Mouse (Mus musculus): ENCODE measurements around the gene Sesn1. TPM values are rescaled to one million over a fixed set of nuclear protein-coding genes. Genes with fewer than 3 reads are reported as not detected.
"Not testable (repeated sequence)": the region's sequence is repeated elsewhere in the genome, so short reads cannot be mapped to it uniquely, and the experiment has no call there.

The Sesn1 gene
- total and polyA plus RNA-seq, 2 experiments from 2014 or later = 30.6 to 42.5 TPM

DNA sequence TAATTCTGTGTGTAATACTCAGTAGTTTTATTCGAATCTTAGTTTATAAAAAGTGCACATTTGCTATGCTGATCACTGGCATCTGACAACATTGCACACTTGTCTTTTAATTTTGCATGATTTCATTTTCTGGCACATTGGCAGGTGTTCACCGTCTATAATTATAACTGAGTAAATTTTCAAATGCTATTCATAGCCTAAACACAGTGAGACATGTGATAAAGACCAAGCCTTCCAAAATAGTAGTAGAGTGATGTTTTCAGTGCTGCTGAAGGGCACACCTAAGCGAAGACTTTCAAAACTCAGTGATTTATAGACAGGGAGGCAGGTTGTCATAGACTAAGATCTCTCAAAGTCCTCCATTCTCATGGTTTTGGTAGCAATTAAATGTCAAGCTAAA lies 9.6 kb downstream of the Sesn1 start:
- 88% methylated on average over 3 of the region's 3 CpGs for WGBS
- H3K4me3 ChIP-seq (ENCODE audit: low read depth, low read length) = no peak overlapping the region
- no peak overlapping the region for H3K27ac ChIP-seq (ENCODE audit: low read depth, low read length)
- no peak overlapping the region for H3K4me2 ChIP-seq (ENCODE audit: low read depth, low read length, poor library complexity, severe bottlenecking)
- no peaks in the 10 kb centered on the region for H3K9me3 ChIP-seq (ENCODE audit: low read length)
- H3K4me1 ChIP-seq (ENCODE audit: insufficient read depth, low read length) = no peaks in the 10 kb centered on the region
- no peaks in the 10 kb centered on the region for H3K36me3 ChIP-seq (ENCODE audit: insufficient read depth, low read length)
- no peaks in the 10 kb centered on the region for H3K27me3 ChIP-seq (ENCODE audit: insufficient read depth, low read length)
- no peak overlapping the region for H3K9ac ChIP-seq (replicated peaks; ENCODE audit: low read length, poor library complexity, severe bottlenecking)
- ATAC-seq (ENCODE audit: low FRiP score) = no peak
- DNase-seq (ENCODE audit: low spot score) = no peak
- TF ChIP-seq CTCF (IDR thresholded peaks at IDR 0.05) = no peak

DNA sequence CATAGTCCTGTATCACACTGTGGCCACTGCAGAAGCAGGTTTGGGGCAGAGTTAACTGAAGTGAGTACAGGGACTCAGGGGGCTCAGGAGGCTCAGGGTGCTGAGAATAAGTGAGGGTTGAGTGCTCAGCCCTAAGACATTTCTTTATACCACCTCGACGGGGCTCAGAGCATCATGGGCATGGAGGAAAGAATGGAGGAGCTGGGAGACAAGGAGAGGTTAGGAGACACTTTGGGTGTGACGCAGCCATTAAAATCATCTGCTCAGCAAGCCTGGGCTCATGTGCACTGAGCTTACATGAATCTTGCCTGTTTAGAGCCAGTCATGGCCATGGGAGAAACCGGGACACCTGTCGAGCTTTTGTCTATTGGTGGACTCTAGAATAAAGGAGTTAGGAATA lies 10.7 kb downstream of the Sesn1 start:
- Histone ChIP-seq H3K4me1 (ENCODE audit: insufficient read depth, low read length) (no peaks in the 10 kb centered on the region), H3K36me3 (ENCODE audit: insufficient read depth, low read length) (no peaks in the 10 kb centered on the region), H3K9me3 (ENCODE audit: low read length) (no peaks in the 10 kb centered on the region), H3K27me3 (ENCODE audit: insufficient read depth, low read length) (no peaks in the 10 kb centered on the region), H3K4me3 (ENCODE audit: low read depth, low read length) (no peak overlapping the region), H3K27ac (ENCODE audit: low read depth, low read length) (no peak overlapping the region), H3K9ac (replicated peaks; ENCODE audit: low read length, poor library complexity, severe bottlenecking) (no peak overlapping the region), H3K4me2 (ENCODE audit: low read depth, low read length, poor library complexity, severe bottlenecking) (no peak overlapping the region)
- ATAC-seq (ENCODE audit: low FRiP score) = no peak
- no peak for TF ChIP-seq CTCF (IDR thresholded peaks at IDR 0.05)
- DNase-seq (ENCODE audit: low spot score) = no peak
- WGBS = 96% methylated on average over 5 of the region's 5 CpGs

DNA sequence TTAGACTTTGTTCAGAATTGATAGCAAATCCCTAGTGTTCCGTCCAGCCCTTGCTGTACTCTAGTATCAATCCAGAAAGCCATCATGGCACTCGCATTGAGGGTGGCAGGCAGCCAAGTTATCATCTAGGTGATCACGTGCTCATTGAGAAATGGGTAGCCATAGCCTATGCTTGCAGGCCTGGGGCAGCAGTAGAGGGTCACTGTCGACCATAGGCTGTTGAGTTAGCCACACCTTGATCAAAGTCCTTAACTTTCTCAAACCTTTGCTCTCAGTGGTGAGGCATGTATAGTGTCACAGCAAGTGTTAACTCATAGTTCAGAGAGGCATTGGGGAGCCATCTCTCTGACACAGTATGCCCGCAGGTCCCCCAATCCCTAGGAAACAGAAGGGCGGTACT lies 11.4 kb downstream of the Sesn1 start:
- DNase-seq (ENCODE audit: low spot score) (no peak), ATAC-seq (ENCODE audit: low FRiP score) (no peak)
- WGBS = 94% methylated on average over 6 of the region's 6 CpGs

DNA sequence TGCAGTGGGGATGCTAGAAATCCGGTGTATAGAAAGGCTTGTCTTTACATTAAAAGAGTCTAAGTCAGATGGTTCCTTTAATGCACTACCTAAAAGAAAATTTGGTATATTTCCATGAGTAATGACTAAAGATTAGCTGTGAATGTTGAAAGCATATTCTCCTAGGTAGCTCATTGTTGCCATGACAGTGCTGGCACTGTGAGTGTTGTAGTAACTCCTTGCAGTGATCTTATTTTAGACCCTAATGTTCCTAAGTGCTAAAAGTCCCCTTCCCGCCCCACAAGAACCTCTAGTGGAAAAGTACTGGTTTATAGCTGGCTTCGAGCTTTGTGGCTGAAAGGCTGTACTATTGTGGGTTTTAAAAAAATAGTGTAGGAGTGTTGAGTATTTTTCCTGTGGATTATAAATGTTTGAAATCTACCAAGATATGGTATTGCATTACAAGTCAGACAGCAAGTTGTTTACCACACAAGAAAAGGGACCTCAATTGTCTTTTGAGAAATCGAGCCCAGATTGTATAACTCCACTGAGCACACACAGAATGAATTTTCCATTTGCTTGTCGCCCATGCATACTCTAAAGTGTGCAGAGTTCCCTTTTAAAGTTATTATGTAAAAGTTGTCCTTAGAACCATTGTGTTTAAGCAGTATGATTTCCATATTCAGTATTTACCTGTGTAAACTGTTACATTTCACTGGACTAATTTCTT lies 13.0 kb downstream of the Sesn1 start:
- Histone ChIP-seq H3K36me3 (ENCODE audit: insufficient read depth, low read length) (no peaks in the 10 kb centered on the region), H3K27ac (ENCODE audit: low read depth, low read length) (no peak overlapping the region), H3K4me3 (ENCODE audit: low read depth, low read length) (no peak overlapping the region), H3K9me3 (ENCODE audit: low read length) (no peaks in the 10 kb centered on the region), H3K27me3 (ENCODE audit: insufficient read depth, low read length) (no peaks in the 10 kb centered on the region), H3K4me2 (ENCODE audit: low read depth, low read length, poor library complexity, severe bottlenecking) (no peak overlapping the region), H3K9ac (replicated peaks; ENCODE audit: low read length, poor library complexity, severe bottlenecking) (no peak overlapping the region), H3K4me1 (ENCODE audit: insufficient read depth, low read length) (no peaks in the 10 kb centered on the region)
- no peak for ATAC-seq (ENCODE audit: low FRiP score)
- no peak for TF ChIP-seq CTCF (IDR thresholded peaks at IDR 0.05)
- no peak for DNase-seq (ENCODE audit: low spot score)
- WGBS = 85% methylated on average over 5 of the region's 5 CpGs

More for the DNA sequence above, 11.4 kb downstream of the Sesn1 start:
- no peaks in the 10 kb centered on the region for H3K36me3 ChIP-seq (ENCODE audit: insufficient read depth, low read length)
- H3K9me3 ChIP-seq (ENCODE audit: low read length) = no peaks in the 10 kb centered on the region
- no peak overlapping the region for H3K27ac ChIP-seq (ENCODE audit: low read depth, low read length)
- no peak overlapping the region for H3K4me2 ChIP-seq (ENCODE audit: low read depth, low read length, poor library complexity, severe bottlenecking)
- no peaks in the 10 kb centered on the region for H3K27me3 ChIP-seq (ENCODE audit: insufficient read depth, low read length)
- no peak overlapping the region for H3K4me3 ChIP-seq (ENCODE audit: low read depth, low read length)
- H3K9ac ChIP-seq (replicated peaks; ENCODE audit: low read length, poor library complexity, severe bottlenecking) = no peak overlapping the region
- no peak for TF ChIP-seq CTCF (IDR thresholded peaks at IDR 0.05)
- no peaks in the 10 kb centered on the region for H3K4me1 ChIP-seq (ENCODE audit: insufficient read depth, low read length)

DNA sequence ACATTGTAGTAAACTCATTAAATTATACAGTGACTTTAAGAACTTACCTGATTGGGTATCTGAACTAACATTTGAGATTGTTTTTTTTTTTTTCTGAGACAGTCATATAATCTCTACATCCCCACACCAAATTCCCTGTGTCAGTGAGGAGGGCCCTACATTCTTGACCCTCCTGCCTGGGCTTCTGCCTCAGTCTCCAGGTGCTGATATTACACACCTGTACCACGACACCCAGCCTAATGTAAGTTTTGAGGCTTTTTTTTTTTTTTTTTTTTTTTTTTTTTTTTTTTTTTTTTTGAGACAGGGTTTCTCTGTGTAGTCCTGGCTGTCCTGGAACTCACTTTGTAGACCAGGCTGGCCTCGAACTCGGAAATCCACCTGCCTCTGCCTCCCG lies 13.5 kb downstream of the Sesn1 start:
- not testable (repeated sequence) for H3K4me3 ChIP-seq (ENCODE audit: low read depth, low read length); H3K27ac ChIP-seq (ENCODE audit: low read depth, low read length); H3K4me2 ChIP-seq (ENCODE audit: low read depth, low read length, poor library complexity, severe bottlenecking); H3K9me3 ChIP-seq (ENCODE audit: low read length); H3K36me3 ChIP-seq (ENCODE audit: insufficient read depth, low read length); H3K4me1 ChIP-seq (ENCODE audit: insufficient read depth, low read length); H3K27me3 ChIP-seq (ENCODE audit: insufficient read depth, low read length); ATAC-seq (ENCODE audit: low FRiP score); H3K9ac ChIP-seq (replicated peaks; ENCODE audit: low read length, poor library complexity, severe bottlenecking); DNase-seq (ENCODE audit: low spot score)
- WGBS = 92% methylated on average over 3 of the region's 4 CpGs

DNA sequence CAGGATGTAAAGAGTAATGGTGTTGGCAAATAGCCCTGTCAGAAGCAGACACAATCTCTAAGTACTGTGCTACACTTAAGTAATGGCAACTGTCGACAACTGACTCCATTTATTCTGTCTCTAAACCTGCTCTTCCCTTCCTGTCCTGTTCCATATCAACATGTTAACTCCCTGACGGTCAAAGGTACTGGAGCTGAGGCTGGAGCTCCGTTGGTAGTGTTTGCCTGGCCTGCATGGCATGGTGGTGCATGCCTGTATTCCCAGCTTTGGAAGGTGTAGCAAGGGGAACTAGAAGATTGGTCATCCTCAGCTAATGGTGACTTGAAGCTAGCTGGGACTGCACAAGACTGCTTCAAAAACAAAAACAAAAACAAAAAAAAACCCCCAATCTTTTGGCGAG lies 14.2 kb downstream of the Sesn1 start:
- ATAC-seq (ENCODE audit: low FRiP score) = no peak
- TF ChIP-seq CTCF (IDR thresholded peaks at IDR 0.05) = no peak
- Histone ChIP-seq H3K4me1 (ENCODE audit: insufficient read depth, low read length) (no peaks in the 10 kb centered on the region), H3K9me3 (ENCODE audit: low read length) (no peaks in the 10 kb centered on the region), H3K27me3 (ENCODE audit: insufficient read depth, low read length) (no peaks in the 10 kb centered on the region), H3K4me3 (ENCODE audit: low read depth, low read length) (no peak overlapping the region), H3K9ac (replicated peaks; ENCODE audit: low read length, poor library complexity, severe bottlenecking) (no peak overlapping the region), H3K4me2 (ENCODE audit: low read depth, low read length, poor library complexity, severe bottlenecking) (no peak overlapping the region), H3K36me3 (ENCODE audit: insufficient read depth, low read length) (no peaks in the 10 kb centered on the region), H3K27ac (ENCODE audit: low read depth, low read length) (no peak overlapping the region)
- no peak for DNase-seq (ENCODE audit: low spot score)
- WGBS = 84% methylated on average over 4 of the region's 4 CpGs

Measured in midbrain, postnatal 0 days (tissue).